Mouse (Mus musculus) testis, adult 2 months (tissue): ENCODE data around the gene Tm7sf2.

ENCODE experiments used
- CTCF ChIP-seq: fragments of 200-500 bp; IDR thresholded peaks from 2 replicates; pipeline ENCODE4 v1.5.1; 2012; ENCODE audit warnings: low read depth, mild to moderate bottlenecking, inconsistent platforms, low read length, moderate library complexity; ENCODE audit not compliant: control insufficient read depth, insufficient read depth, insufficient replicate concordance
- POLR2A ChIP-seq: fragments of 200-500 bp; IDR thresholded peaks from 2 replicates; pipeline ENCODE4 v1.6.1; 2012; ENCODE audit warnings: low read depth, mild to moderate bottlenecking, inconsistent platforms, low read length, moderate library complexity; ENCODE audit not compliant: control insufficient read depth

DNA sequence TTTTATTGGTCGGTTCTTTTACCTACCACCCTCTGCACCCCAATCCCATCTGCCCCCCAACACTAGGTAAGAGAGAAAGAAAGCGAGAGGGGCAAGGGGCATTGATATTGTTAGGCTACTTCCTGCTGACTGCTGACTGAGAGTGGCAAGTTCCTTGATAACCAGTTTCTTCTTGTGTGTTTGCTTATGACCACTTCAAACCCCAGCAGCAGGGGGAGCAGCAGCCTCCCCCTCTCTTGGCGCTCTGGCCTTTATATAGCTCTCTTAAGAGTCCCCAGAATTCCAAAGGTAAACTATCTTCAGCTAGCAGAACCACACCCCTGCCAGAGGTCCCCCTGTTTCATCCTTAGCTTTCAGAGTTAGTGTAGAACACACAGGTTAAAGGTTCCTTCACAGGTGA is 47.9 kb downstream of the Tm7sf2 start:
- TF ChIP-seq CTCF (no peak), POLR2A (no peak)
